Mouse (Mus musculus) brain, embryonic 14.5 days (tissue): ENCODE data around the gene Rabl2. TPM values are rescaled to one million over a fixed set of nuclear protein-coding genes. Genes with fewer than 3 reads are reported as not detected.

Experiments
- DNase-seq: peaks from one replicate; pipeline ENCODE4 v3.0.0-alpha.2; 2011; ENCODE audit warnings: low read depth
- CTCF ChIP-seq: fragments of 200-500 bp; IDR thresholded peaks from 2 replicates; pipeline ENCODE4 v1.5.1; 2012; ENCODE audit warnings: inconsistent platforms, mild to moderate bottlenecking, moderate library complexity, borderline replicate concordance; ENCODE audit not compliant: insufficient read depth, insufficient read length; ENCODE audit errors: extremely low read depth
- POLR2A ChIP-seq: fragments of 200-500 bp; IDR thresholded peaks from 2 replicates; pipeline ENCODE4 v1.6.1; 2012; ENCODE audit warnings: mild to moderate bottlenecking, inconsistent platforms, borderline replicate concordance; ENCODE audit not compliant: poor library complexity, insufficient read depth, insufficient read length, severe bottlenecking; ENCODE audit errors: extremely low read depth
- polyA plus RNA-seq: library from polyadenylated mRNA; depleted of rRNA; stranded (reverse); fragments of >200 nt; gene quantifications from 2 replicates; pipeline ENCODE4 v1.2.3, GENCODE M21; 2012

Rabl2 gene
- polyA plus RNA-seq, 1 experiment, result 90.4 TPM

DNA sequence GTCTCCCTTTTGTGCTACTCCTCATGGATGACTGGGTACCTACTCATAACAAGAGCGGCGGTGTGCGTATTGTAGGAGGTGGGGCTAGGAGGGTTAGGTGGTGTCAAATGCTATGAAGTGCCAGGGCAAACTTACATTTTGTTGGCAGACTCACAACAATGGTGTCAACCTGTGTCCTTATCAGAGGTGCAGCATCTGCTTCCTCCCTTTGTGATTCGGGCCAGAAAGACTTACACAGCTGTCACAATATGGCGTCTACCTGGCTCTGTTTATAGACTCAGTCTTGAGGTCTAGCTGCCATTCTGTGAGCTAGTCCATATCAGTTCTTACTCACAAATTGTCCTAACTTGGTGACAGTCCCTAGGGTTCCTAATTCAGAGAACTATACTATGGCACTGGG, 6.6 kb downstream of the Rabl2 start:
- no peak for DNase-seq
- TF ChIP-seq POLR2A (no peak), CTCF (no peak)

DNA sequence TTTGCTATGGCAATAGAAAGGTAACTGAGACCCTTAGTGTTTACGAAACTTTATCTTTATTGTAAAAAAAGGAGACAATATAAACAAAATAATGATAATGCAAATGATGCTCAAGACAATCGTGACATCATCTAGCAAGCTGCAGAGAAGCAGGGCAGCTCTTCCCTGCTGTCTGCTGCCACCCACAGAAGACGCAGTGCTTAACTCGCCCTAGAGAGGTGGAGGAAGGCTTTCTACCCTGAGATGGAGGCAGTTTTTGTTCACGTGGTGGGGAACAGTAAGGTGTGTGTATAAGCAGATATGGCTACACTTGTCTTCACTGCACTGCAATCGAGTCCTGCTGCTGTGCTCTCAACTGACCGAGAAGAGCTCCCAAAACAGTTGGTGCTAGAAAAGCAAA, 9.2 kb downstream of the Rabl2 start:
- TF ChIP-seq CTCF (no peak), POLR2A (no peak)
- DNase-seq, result no peak

GRCm38 (mm10) chr15:89572147-89572546, 19.6 kb downstream of the Rabl2 start:
- no peak for DNase-seq
- TF ChIP-seq POLR2A, result no peak
- TF ChIP-seq CTCF, result no peak

GRCm38 (mm10) chr15:89568114-89568513, 23.6 kb downstream of the Rabl2 start, which contains the start of gene Acr:
Gene Acr, plus strand, starts transcription at chr15:89568326.
- DNase-seq, result no peak
- TF ChIP-seq CTCF (no peak), POLR2A (no peak)

DNA sequence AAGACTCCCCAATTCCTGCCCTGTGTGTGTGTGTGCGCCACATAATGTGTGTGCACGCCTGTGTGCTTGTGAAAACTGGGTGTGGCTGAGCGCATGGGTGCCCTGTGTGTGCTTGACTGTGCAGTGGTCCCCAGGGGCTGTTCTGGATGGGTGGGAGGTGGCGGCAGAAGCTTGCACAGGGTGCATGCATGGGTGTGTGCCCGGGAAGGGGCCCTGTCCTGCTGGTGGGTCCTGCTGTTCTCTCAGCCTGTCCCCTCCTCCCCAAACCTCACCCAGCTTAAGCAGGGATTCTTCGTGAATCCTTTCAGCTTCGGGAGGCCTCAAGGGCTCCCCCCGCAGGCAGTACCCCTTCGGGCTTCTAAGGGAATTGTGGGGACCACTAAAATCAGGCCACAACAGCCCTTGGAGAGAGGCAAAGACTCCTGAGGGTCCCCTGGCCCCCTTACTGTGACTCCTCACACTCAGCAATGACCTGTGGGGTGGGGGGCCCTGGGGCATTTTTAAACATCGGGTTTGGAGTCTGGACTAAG, 32.5 kb downstream of the Rabl2 start:
- TF ChIP-seq POLR2A (no peak), CTCF (no peak)
- DNase-seq, result no peak

DNA sequence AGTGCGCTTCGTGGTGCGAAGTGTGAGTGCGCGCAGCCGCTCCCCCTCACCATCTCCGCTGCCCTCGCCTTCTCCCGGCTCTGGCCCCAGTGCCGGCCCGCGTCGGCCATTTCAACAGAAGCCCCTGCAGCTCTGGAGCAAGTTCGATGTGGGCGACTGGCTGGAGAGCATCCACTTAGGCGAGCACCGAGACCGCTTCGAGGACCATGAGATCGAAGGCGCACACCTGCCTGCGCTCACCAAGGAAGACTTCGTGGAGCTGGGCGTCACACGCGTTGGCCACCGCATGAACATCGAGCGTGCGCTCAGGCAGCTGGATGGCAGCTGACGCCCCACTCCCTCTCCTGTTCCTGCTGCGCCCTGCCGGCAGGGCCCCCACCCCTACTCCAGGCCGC, 33.7 kb downstream of the Rabl2 start:
- DNase-seq, result peak; percentile 22
- TF ChIP-seq POLR2A (no peak), CTCF (no peak)

DNA sequence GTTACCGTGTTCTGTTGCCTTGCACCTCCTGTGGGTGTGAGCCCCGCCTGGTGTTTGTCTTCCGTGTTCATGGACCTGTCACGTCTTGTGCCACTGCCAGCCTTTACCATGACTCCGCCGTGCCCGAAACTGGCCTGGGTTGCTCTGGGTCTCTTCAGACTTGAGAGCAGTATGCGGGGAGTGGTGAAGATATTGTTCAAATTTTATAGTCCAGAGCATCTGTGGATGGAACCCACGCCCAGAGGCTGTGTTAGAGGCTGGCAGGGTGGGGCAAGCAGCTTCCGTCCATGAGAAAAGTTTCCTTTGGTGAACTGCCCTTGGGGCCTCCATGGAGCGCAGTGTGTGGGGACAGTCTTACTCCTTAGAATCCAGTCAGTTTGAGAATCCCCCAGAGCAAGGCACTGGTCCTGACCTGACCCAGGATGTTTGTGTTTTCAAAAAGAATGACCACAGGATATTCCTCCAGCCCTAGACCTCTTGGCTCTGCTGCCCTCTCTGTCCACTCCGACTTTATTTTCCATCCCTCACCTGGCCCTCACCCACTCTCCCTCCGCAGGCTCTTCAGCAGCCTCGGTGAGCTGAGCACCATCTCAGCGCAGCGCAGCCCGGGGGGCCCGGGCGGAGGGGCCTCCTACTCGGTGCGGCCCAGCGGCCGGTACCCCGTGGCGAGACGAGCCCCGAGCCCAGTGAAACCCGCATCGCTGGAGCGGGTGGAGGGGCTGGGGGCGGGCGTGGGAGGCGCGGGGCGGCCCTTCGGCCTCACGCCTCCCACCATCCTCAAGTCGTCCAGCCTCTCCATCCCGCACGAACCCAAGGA, 34.3 kb downstream of the Rabl2 start:
- TF ChIP-seq CTCF (no peak), POLR2A (no peak)
- no peak for DNase-seq

- TF ChIP-seq POLR2A (no peak), CTCF (peak; percentile 59)
Measured at GRCm38 (mm10) chr15:89556401-89557178, 35.1 kb downstream of the Rabl2 start.

GRCm38 (mm10) chr15:89555591-89555990, 36.1 kb downstream of the Rabl2 start:
- TF ChIP-seq CTCF (no peak), POLR2A (no peak)
- DNase-seq, result no peak

More at GRCm38 (mm10) chr15:89556401-89557178, 35.1 kb downstream of the Rabl2 start:
- peak; percentile 66 for DNase-seq

DNA sequence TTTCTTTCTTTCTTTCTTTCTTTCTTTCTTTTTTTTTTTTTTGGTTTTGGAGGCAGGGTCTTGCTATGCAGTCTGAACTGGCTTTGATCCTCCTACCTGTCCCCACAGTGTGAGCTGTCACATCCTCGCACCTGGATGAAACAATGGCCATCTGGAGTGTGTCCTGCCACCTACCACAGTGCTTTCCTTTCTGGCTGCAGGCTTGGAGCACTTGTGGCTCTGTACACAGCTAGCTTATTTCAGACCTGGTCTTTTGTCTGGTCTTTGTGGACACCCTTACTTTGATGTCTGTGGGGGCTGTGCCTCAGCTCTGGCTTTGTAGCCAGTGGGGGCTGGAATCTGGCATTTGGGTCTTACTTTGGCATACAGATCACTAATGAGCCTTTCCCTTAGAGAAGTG, 40.0 kb downstream of the Rabl2 start:
- TF ChIP-seq CTCF (no peak), POLR2A (no peak)
- no peak for DNase-seq

GRCm38 (mm10) chr15:89550506-89550905, 41.2 kb downstream of the Rabl2 start:
- TF ChIP-seq POLR2A, result no peak
- no peak for TF ChIP-seq CTCF
- DNase-seq, result no peak

DNA sequence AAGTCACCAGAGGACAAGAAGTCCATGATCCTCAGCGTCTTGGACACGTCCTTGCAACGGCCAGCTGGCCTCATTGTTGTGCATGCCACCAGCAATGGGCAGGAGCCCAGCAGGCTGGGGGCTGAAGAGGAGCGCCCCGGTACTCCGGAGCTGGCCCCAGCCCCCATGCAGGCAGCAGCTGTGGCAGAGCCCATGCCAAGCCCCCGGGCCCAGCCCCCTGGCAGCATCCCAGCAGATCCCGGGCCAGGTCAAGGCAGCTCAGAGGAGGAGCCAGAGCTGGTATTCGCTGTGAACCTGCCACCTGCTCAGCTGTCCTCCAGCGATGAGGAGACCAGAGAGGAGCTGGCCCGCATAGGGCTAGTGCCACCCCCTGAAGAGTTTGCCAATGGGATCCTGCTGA, 42.9 kb downstream of the Rabl2 start:
- TF ChIP-seq CTCF, result no peak
- TF ChIP-seq POLR2A, result no peak
- DNase-seq, result peak; percentile 77
